Mouse (Mus musculus) thymus, adult 2 months (tissue): ENCODE data around the gene Ccl11.

Source experiments
- CTCF ChIP-seq: fragments of 200-500 bp; IDR thresholded peaks from 2 replicates; pipeline ENCODE4 v1.5.1; 2012; ENCODE audit warnings: mild to moderate bottlenecking, control low read depth, low read length, moderate library complexity, borderline replicate concordance; ENCODE audit not compliant: control insufficient read depth, poor library complexity, insufficient read depth; ENCODE audit errors: extremely low read depth
- POLR2A ChIP-seq: fragments of 200-500 bp; IDR thresholded peaks from 2 replicates; pipeline ENCODE4 v1.6.1; 2012; ENCODE audit warnings: mild to moderate bottlenecking, low read length, control low read depth, moderate library complexity; ENCODE audit not compliant: control insufficient read depth, poor library complexity, insufficient read depth; ENCODE audit errors: extremely low read depth

- TF ChIP-seq CTCF (no peak), POLR2A (no peak)
These were observed 16.1 kb downstream of the Ccl11 start for GRCm38 (mm10) chr11:82073686-82074085.
